26 mouse cellular contexts compared by ENCODE assay signal in genomic region chr11:75199951-75200350, GRCm38 (mm10). TPM values are rescaled to one million over a fixed set of nuclear protein-coding genes. Genes with fewer than 3 reads are reported as not detected.
DNase-seq lines count a peak whose midpoint lies in the region; ATAC-seq and TF ChIP-seq lines count a peak whose summit lies in the region.
"Had no signal": no experiment of that assay in that cellular context is flagged by ENCODE, and none has a peak within 500 bp of the region (broad histone marks: within the 10 kb centered on the region; RNA-seq: fewer than 3 reads in every experiment).

No protein-coding gene starts in this region.

- WGBS in intestine, embryonic 15.5 days, result 63% methylated on average over 5 of the region's 5 CpGs
- WGBS in intestine, postnatal 0 days, result 63% methylated on average over 5 of the region's 5 CpGs
- 79% methylated on average over 5 of the region's 5 CpGs for WGBS in midbrain, postnatal 0 days
- 67% methylated on average over 5 of the region's 5 CpGs for WGBS in liver, embryonic 12.5 days (ENCODE audit: insufficient replicate concordance)

- ATAC-seq in intestine, embryonic 15.5 days, result 0 out of 2 replicates have a peak, but pooled peaks have one; percentile 6
- ATAC-seq in intestine, postnatal 0 days, result no peak
- ATAC-seq in midbrain, postnatal 0 days (ENCODE audit: low FRiP score), result no peak
- no peak for ATAC-seq in liver, embryonic 12.5 days
- ATAC-seq: forebrain, postnatal 0 days; hindbrain, postnatal 0 days had no signal

- no peak for TF ChIP-seq CTCF in intestine, postnatal 0 days (IDR thresholded peaks at IDR 0.05; ENCODE audit: low read depth)
- TF ChIP-seq CTCF in midbrain, postnatal 0 days (IDR thresholded peaks at IDR 0.05), result no peak

- H3K4me2 ChIP-seq in intestine, embryonic 15.5 days (replicated peaks), result no peak overlapping the region
- no peak overlapping the region for H3K4me2 ChIP-seq in intestine, postnatal 0 days (replicated peaks; ENCODE audit: low read depth)
- H3K4me2 ChIP-seq in midbrain, postnatal 0 days (ENCODE audit: low read depth, low read length, poor library complexity, severe bottlenecking), result no peak overlapping the region
- no peak overlapping the region for H3K4me2 ChIP-seq in liver, embryonic 12.5 days
- H3K4me2 ChIP-seq: heart, embryonic 12.5 days; limb, embryonic 12.5 days; liver, embryonic 11.5 days; midbrain, embryonic 11.5 days; neural tube, embryonic 15.5 days had no signal

- H3K4me1 ChIP-seq in intestine, embryonic 15.5 days (replicated peaks), result peaks cover 11% of the 10 kb centered on the region
- H3K4me1 ChIP-seq in intestine, postnatal 0 days (replicated peaks; ENCODE audit: control insufficient read depth, insufficient read depth, low read length), result no peaks in the 10 kb centered on the region
- peaks cover 4% of the 10 kb centered on the region; the same call in 1 of the 2 replicates for H3K4me1 ChIP-seq in midbrain, postnatal 0 days (ENCODE audit: insufficient read depth, low read length)
- H3K4me1 ChIP-seq in liver, embryonic 12.5 days, result peaks cover 50% of the 10 kb centered on the region

- no peaks in the 10 kb centered on the region for H3K36me3 ChIP-seq in intestine, embryonic 15.5 days
- H3K36me3 ChIP-seq in intestine, postnatal 0 days (ENCODE audit: control insufficient read depth, insufficient read depth), result no peaks in the 10 kb centered on the region
- H3K36me3 ChIP-seq in midbrain, postnatal 0 days (ENCODE audit: insufficient read depth, low read length), result no peaks in the 10 kb centered on the region
- no peaks in the 10 kb centered on the region for H3K36me3 ChIP-seq in liver, embryonic 12.5 days
- H3K36me3 ChIP-seq: embryonic facial prominence, embryonic 10.5 days; heart, embryonic 12.5 days; hindbrain, embryonic 10.5 days; limb, embryonic 12.5 days; neural tube, embryonic 15.5 days had no signal

- no peak overlapping the region for H3K27ac ChIP-seq in intestine, embryonic 15.5 days
- H3K27ac ChIP-seq in intestine, postnatal 0 days (ENCODE audit: low read depth, low read length), result no peak overlapping the region
- H3K27ac ChIP-seq in midbrain, postnatal 0 days (ENCODE audit: low read depth, low read length), result no peak overlapping the region
- H3K27ac ChIP-seq in liver, embryonic 12.5 days, result no peak overlapping the region
- H3K27ac ChIP-seq: embryonic facial prominence, embryonic 10.5 days; hindbrain, embryonic 10.5 days; hindbrain, postnatal 0 days; kidney, postnatal 0 days; limb, embryonic 12.5 days; neural tube, embryonic 15.5 days had no signal

- no peaks in the 10 kb centered on the region for H3K9me3 ChIP-seq in intestine, embryonic 15.5 days
- no peaks in the 10 kb centered on the region for H3K9me3 ChIP-seq in intestine, postnatal 0 days (ENCODE audit: control insufficient read depth)
- H3K9me3 ChIP-seq in midbrain, postnatal 0 days (ENCODE audit: low read length), result no peaks in the 10 kb centered on the region
- H3K9me3 ChIP-seq in liver, embryonic 12.5 days (replicated peaks), result no peaks in the 10 kb centered on the region
- H3K9me3 ChIP-seq: embryonic facial prominence, embryonic 10.5 days; heart, embryonic 12.5 days; hindbrain, embryonic 10.5 days; limb, embryonic 12.5 days; neural tube, embryonic 15.5 days had no signal

- H3K4me3 ChIP-seq in intestine, embryonic 15.5 days (replicated peaks), result no peak overlapping the region
- no peak overlapping the region for H3K4me3 ChIP-seq in intestine, postnatal 0 days (ENCODE audit: low read depth, low read length)
- H3K4me3 ChIP-seq in midbrain, postnatal 0 days (ENCODE audit: low read depth, low read length), result no peak overlapping the region
- H3K4me3 ChIP-seq in liver, embryonic 12.5 days, result no peak overlapping the region
- H3K4me3 ChIP-seq: embryonic facial prominence, embryonic 10.5 days; heart, embryonic 12.5 days; hindbrain, embryonic 10.5 days; limb, embryonic 12.5 days; neural tube, embryonic 15.5 days had no signal

- no peak overlapping the region for H3K9ac ChIP-seq in intestine, embryonic 15.5 days
- no peak overlapping the region for H3K9ac ChIP-seq in intestine, postnatal 0 days (ENCODE audit: low read depth, low read length)
- H3K9ac ChIP-seq in midbrain, postnatal 0 days (replicated peaks; ENCODE audit: low read length, poor library complexity, severe bottlenecking), result no peak overlapping the region
- H3K9ac ChIP-seq in liver, embryonic 12.5 days, result no peak overlapping the region
- H3K9ac ChIP-seq: forebrain, postnatal 0 days; heart, embryonic 12.5 days; limb, embryonic 12.5 days; neural tube, embryonic 15.5 days had no signal

- DNase-seq in CD4-positive helper T cell, adult 2 months (ENCODE audit: low read depth, low spot score), result peak; percentile 51
- DNase-seq in adrenal gland, adult 2 months, result peak; percentile 66
- DNase-seq in induced T-regulatory cell, adult 2 months (ENCODE audit: low read depth), result peak; percentile 56
- no peak for DNase-seq in midbrain, postnatal 0 days (ENCODE audit: low spot score)
- DNase-seq: cerebellum, adult 11-12 months; forebrain, postnatal 0 days; gastrocnemius, postnatal 14 days; heart, adult 11 months; heart, postnatal 10 days; kidney, adult 18-20 months; lung, adult 18-20 months; lung, postnatal 10 days; thymus, adult 18-20 months; thymus, postnatal 36 days had no signal

- H3K27me3 ChIP-seq in intestine, embryonic 15.5 days (replicated peaks), result peaks cover 29% of the 10 kb centered on the region
- peaks cover 15% of the 10 kb centered on the region for H3K27me3 ChIP-seq in intestine, postnatal 0 days (replicated peaks; ENCODE audit: control insufficient read depth, insufficient read depth, low read length)
- H3K27me3 ChIP-seq in midbrain, postnatal 0 days (ENCODE audit: insufficient read depth, low read length), result no peaks in the 10 kb centered on the region
- H3K27me3 ChIP-seq in liver, embryonic 12.5 days (replicated peaks), result peaks cover 84% of the 10 kb centered on the region

RNA-seq across cellular contexts. Expression of gene Rtn4rl1, which starts 6.4 kb away (rescaled TPM):
- polyA plus RNA-seq in intestine, embryonic 15.5 days (2015; fragmentation: Nextera tagmentation; extraction: Ambion mirVana), result 1.7 and 1.8 TPM in 2 replicates
- 1.5 and 1.8 TPM in 2 replicates for polyA plus RNA-seq in intestine, postnatal 0 days (2015; fragmentation: Nextera tagmentation; extraction: Ambion mirVana)
- 10 to 100 TPM; 29.2 to 58.9 TPM for total RNA-seq in adrenal gland, adult 2 months (2021)
- polyA plus RNA-seq in adrenal gland, adult 2 months (2012; rRNA removed), result 48.1 and 62.9 TPM in 2 replicates
- total RNA-seq in midbrain, postnatal 0 days (2014; rRNA removed), result 15.4 and 18.5 TPM in 2 replicates
- 16.2 and 17.5 TPM in 2 replicates for polyA plus RNA-seq in midbrain, postnatal 0 days (2015; fragmentation: Nextera tagmentation; extraction: Ambion mirVana)
- polyA plus RNA-seq in liver, embryonic 12.5 days (2016; fragmentation: Nextera tagmentation; extraction: Ambion mirVana), result 1.2 and 1.3 TPM in 2 replicates

RNA-seq across cellular contexts. Expression of gene Dph1, which starts 8.9 kb away (rescaled TPM):
- polyA plus RNA-seq in intestine, embryonic 15.5 days (2015; fragmentation: Nextera tagmentation; extraction: Ambion mirVana), result 23.4 and 23.8 TPM in 2 replicates
- 11.3 and 12.3 TPM in 2 replicates for polyA plus RNA-seq in intestine, postnatal 0 days (2015; fragmentation: Nextera tagmentation; extraction: Ambion mirVana)
- total RNA-seq in adrenal gland, adult 2 months (2021), result 10 to 100 TPM; 32.3 to 37.4 TPM
- polyA plus RNA-seq in adrenal gland, adult 2 months (2012; rRNA removed), result 72.0 and 87.5 TPM in 2 replicates
- total RNA-seq in midbrain, postnatal 0 days (2014; rRNA removed), result 17.4 and 19.9 TPM in 2 replicates
- polyA plus RNA-seq in midbrain, postnatal 0 days (2015; fragmentation: Nextera tagmentation; extraction: Ambion mirVana), result 10.8 and 12.1 TPM in 2 replicates
- 19.7 and 20.5 TPM in 2 replicates for polyA plus RNA-seq in liver, embryonic 12.5 days (2016; fragmentation: Nextera tagmentation; extraction: Ambion mirVana)

RNA-seq across cellular contexts. Expression of gene Ovca2, which starts 21.3 kb away (rescaled TPM):
- 21.3 and 21.4 TPM in 2 replicates for polyA plus RNA-seq in intestine, embryonic 15.5 days (2015; fragmentation: Nextera tagmentation; extraction: Ambion mirVana)
- 21.6 and 22.4 TPM in 2 replicates for polyA plus RNA-seq in intestine, postnatal 0 days (2015; fragmentation: Nextera tagmentation; extraction: Ambion mirVana)
- 10 to 100 TPM; 20.4 to 26.5 TPM for total RNA-seq in adrenal gland, adult 2 months (2021)
- polyA plus RNA-seq in adrenal gland, adult 2 months (2012; rRNA removed), result 7.0 and 7.4 TPM in 2 replicates
- 14.2 and 26.0 TPM in 2 replicates for total RNA-seq in midbrain, postnatal 0 days (2014; rRNA removed)
- polyA plus RNA-seq in midbrain, postnatal 0 days (2015; fragmentation: Nextera tagmentation; extraction: Ambion mirVana), result 10.4 and 12.7 TPM in 2 replicates
- 17.6 and 17.9 TPM in 2 replicates for polyA plus RNA-seq in liver, embryonic 12.5 days (2016; fragmentation: Nextera tagmentation; extraction: Ambion mirVana)

RNA-seq across cellular contexts. Expression of gene Hic1, which starts 30.6 kb away (rescaled TPM):
- 20.3 and 22.0 TPM in 2 replicates for polyA plus RNA-seq in intestine, embryonic 15.5 days (2015; fragmentation: Nextera tagmentation; extraction: Ambion mirVana)
- polyA plus RNA-seq in intestine, postnatal 0 days (2015; fragmentation: Nextera tagmentation; extraction: Ambion mirVana), result 8.6 and 8.8 TPM in 2 replicates
- total RNA-seq in adrenal gland, adult 2 months (2021), result 10 to 100 TPM in 1 of 2 experiments, 1 to 10 TPM in 1; 7.5 to 15.4 TPM
- 25.9 and 26.9 TPM in 2 replicates for polyA plus RNA-seq in adrenal gland, adult 2 months (2012; rRNA removed)
- total RNA-seq in midbrain, postnatal 0 days (2014; rRNA removed), result 7.1 and 8.0 TPM in 2 replicates
- polyA plus RNA-seq in midbrain, postnatal 0 days (2015; fragmentation: Nextera tagmentation; extraction: Ambion mirVana), result 1.4 and 1.5 TPM in 2 replicates
- polyA plus RNA-seq in liver, embryonic 12.5 days (2016; fragmentation: Nextera tagmentation; extraction: Ambion mirVana), result 4.6 and 5.8 TPM in 2 replicates
